Mouse (Mus musculus) cortical plate, adult 2 months (tissue): ENCODE measurements around the gene Ppme1.

Source experiments
- CTCF ChIP-seq: fragments of 200-500 bp; IDR thresholded peaks from 2 replicates; pipeline ENCODE4 v1.5.1; 2011; ENCODE audit warnings: mild to moderate bottlenecking, control low read depth, low read length; ENCODE audit not compliant: insufficient read depth; ENCODE audit errors: extremely low read depth
- POLR2A ChIP-seq: fragments of 200-500 bp; IDR thresholded peaks from 2 replicates; pipeline ENCODE4 v1.6.1; 2011; ENCODE audit warnings: mild to moderate bottlenecking, low read length, control low read depth; ENCODE audit not compliant: insufficient read depth; ENCODE audit errors: extremely low read depth

- TF ChIP-seq CTCF (no peak), POLR2A (no peak)
Measured at GRCm38 (mm10) chr7:100402715-100403114, 30.6 kb upstream of the Ppme1 start.
